In genomic region chr1:186588226-186588625, GRCm38 (mm10) we compare ENCODE assay signal across 30 mouse cellular contexts.
DNase-seq lines count a peak whose midpoint lies in the region; ATAC-seq lines count a peak whose summit lies in the region.
"Had no signal": no experiment of that assay in that cellular context is flagged by ENCODE, and none has a peak within 500 bp of the region (broad histone marks: within the 10 kb centered on the region; RNA-seq: fewer than 3 reads in every experiment).

No protein-coding gene starts in this region.

- H3K27ac ChIP-seq in heart, embryonic 11.5 days (ENCODE audit: low read depth, low read length): peak overlapping the region; percentile 88; the same call in 1 of the 2 replicates
- peak overlapping the region; percentile 83 for H3K27ac ChIP-seq in heart, embryonic 16.5 days (ENCODE audit: low read length)
- H3K27ac ChIP-seq: hindbrain, embryonic 12.5 days; limb, embryonic 10.5 days; limb, embryonic 15.5 days; liver, embryonic 13.5 days; midbrain, embryonic 13.5 days; neural tube, embryonic 13.5 days; stomach, postnatal 0 days had no signal

- 82% methylated on average over 2 of the region's 2 CpGs for WGBS in heart, embryonic 11.5 days (ENCODE audit: insufficient replicate concordance)
- WGBS in heart, embryonic 16.5 days: 73% methylated on average over 2 of the region's 2 CpGs

- peak overlapping the region; percentile 51 for H3K4me2 ChIP-seq in heart, embryonic 11.5 days
- no peak overlapping the region; the same call in 1 of the 2 replicates for H3K4me2 ChIP-seq in heart, embryonic 16.5 days (ENCODE audit: low read depth, low read length)
- H3K4me2 ChIP-seq: hindbrain, embryonic 12.5 days; limb, embryonic 15.5 days; liver, embryonic 13.5 days; midbrain, embryonic 13.5 days; neural tube, embryonic 13.5 days had no signal

- peak; percentile 66 for DNase-seq in adrenal gland, adult 2 months
- no peak for DNase-seq in adrenal gland, postnatal 4 days (ENCODE audit: low spot score in 2 of 2)
- no peak for DNase-seq in heart, postnatal 10 days
- no peak for DNase-seq in heart, adult 18-20 months
- no peak for DNase-seq in kidney, postnatal 4 days
- DNase-seq: cerebellum, adult 2 months; cerebellum, postnatal 14 days; gastrocnemius, postnatal 10 days; kidney, adult 8-10 months; kidney, postnatal 10 days; layer of hippocampus, adult 9-11 months; liver, embryonic 13.5 days; lung, adult 18-20 months; lung, postnatal 4 days; right cerebral cortex, postnatal 4 days; thymus, adult 18-20 months; thymus, postnatal 25 days had no signal

- no peak overlapping the region for H3K4me3 ChIP-seq in heart, embryonic 11.5 days (ENCODE audit: low read depth, low read length)
- H3K4me3 ChIP-seq in heart, embryonic 16.5 days (ENCODE audit: low read length): no peak overlapping the region
- H3K4me3 ChIP-seq: erythroblast, embryonic 14.5 days; hindbrain, embryonic 12.5 days; limb, embryonic 10.5 days; limb, embryonic 15.5 days; liver, embryonic 13.5 days; megakaryocyte, embryonic 14.5 days; midbrain, embryonic 13.5 days; neural tube, embryonic 13.5 days had no signal

- H3K9ac ChIP-seq in heart, embryonic 11.5 days (ENCODE audit: low read depth, low read length): no peak overlapping the region
- H3K9ac ChIP-seq in heart, embryonic 16.5 days (ENCODE audit: low read length): no peak overlapping the region
- H3K9ac ChIP-seq: hindbrain, embryonic 12.5 days; limb, embryonic 15.5 days; liver, embryonic 13.5 days; midbrain, embryonic 13.5 days; neural tube, embryonic 13.5 days had no signal

- H3K27me3 ChIP-seq in heart, embryonic 11.5 days (ENCODE audit: control insufficient read depth, insufficient read depth, low read length): no peaks in the 10 kb centered on the region
- H3K27me3 ChIP-seq in heart, embryonic 16.5 days (ENCODE audit: control insufficient read depth, insufficient read depth, low read length): no peaks in the 10 kb centered on the region
- H3K27me3 ChIP-seq: hindbrain, embryonic 12.5 days; limb, embryonic 15.5 days; liver, embryonic 13.5 days; megakaryocyte, embryonic 14.5 days; midbrain, embryonic 13.5 days; neural tube, embryonic 13.5 days had no signal

- no peak for ATAC-seq in heart, embryonic 11.5 days (replicated peaks; ENCODE audit: insufficient number of reproducible peaks, low FRiP score, low TSS enrichment)
- no peak for ATAC-seq in heart, embryonic 16.5 days (replicated peaks; ENCODE audit: extremely low read depth, insufficient read depth, low FRiP score)
- ATAC-seq: forebrain, embryonic 16.5 days; intestine, embryonic 16.5 days; midbrain, embryonic 13.5 days had no signal

- intact Hi-C loops in heart, postnatal 10 days (cut with DNase I): no loop called here

- H3K9me3 ChIP-seq in heart, embryonic 11.5 days (replicated peaks; ENCODE audit: control insufficient read depth, low read length): no peaks in the 10 kb centered on the region
- H3K9me3 ChIP-seq in heart, embryonic 16.5 days (replicated peaks; ENCODE audit: control insufficient read depth, low read length): no peaks in the 10 kb centered on the region
- H3K9me3 ChIP-seq: hindbrain, embryonic 12.5 days; limb, embryonic 10.5 days; limb, embryonic 15.5 days; liver, embryonic 13.5 days; midbrain, embryonic 13.5 days; neural tube, embryonic 13.5 days had no signal

- H3K36me3 ChIP-seq in heart, embryonic 11.5 days (ENCODE audit: control insufficient read depth, insufficient read depth, low read length): no peaks in the 10 kb centered on the region
- no peaks in the 10 kb centered on the region for H3K36me3 ChIP-seq in heart, embryonic 16.5 days (ENCODE audit: control insufficient read depth, insufficient read depth)
- H3K36me3 ChIP-seq: G1E; hindbrain, embryonic 12.5 days; limb, embryonic 10.5 days; limb, embryonic 15.5 days; liver, embryonic 13.5 days; midbrain, embryonic 13.5 days; neural tube, embryonic 13.5 days had no signal

- H3K4me1 ChIP-seq in heart, embryonic 11.5 days (ENCODE audit: control insufficient read depth, insufficient read depth, low read length): peaks cover 24% of the 10 kb centered on the region
- H3K4me1 ChIP-seq in heart, embryonic 16.5 days (ENCODE audit: control insufficient read depth, insufficient read depth, low read length): peaks cover 29% of the 10 kb centered on the region
- H3K4me1 ChIP-seq: hindbrain, embryonic 12.5 days; liver, embryonic 13.5 days; megakaryocyte, embryonic 14.5 days; midbrain, embryonic 13.5 days; neural tube, embryonic 13.5 days had no signal
